22 mouse cellular contexts compared by ENCODE assay signal in the genomic region with DNA sequence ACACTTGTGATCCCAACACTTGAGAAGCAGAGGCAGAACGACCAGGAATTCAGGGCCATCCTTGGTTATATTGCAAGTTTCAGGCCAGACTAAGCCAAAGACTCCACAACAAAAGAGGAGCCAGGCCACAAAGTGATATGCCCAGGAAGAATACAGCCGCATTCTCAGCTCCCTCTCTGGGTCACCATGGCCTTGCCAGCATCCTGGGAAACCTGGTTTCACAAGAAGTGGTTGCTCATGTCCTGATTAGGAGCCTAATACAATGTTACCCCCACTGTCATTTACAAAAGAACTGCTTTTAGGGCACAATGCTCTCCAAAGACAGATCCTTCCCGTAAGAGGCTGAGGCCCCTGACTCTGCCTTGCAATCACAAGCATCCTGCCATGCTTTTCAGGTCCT.
"Had no signal": no experiment of that assay in that cellular context is flagged by ENCODE, and none has a peak within 500 bp of the region (broad histone marks: within the 10 kb centered on the region; RNA-seq: fewer than 3 reads in every experiment).

No protein-coding gene starts in this region.

- H3K4me1 ChIP-seq: heart, embryonic 10.5 days; heart, embryonic 12.5 days; hindbrain, embryonic 10.5 days; hindbrain, embryonic 12.5 days; intestine, embryonic 15.5 days; limb, embryonic 10.5 days; limb, embryonic 12.5 days; liver, embryonic 13.5 days; liver, embryonic 15.5 days had no signal

- H3K36me3 ChIP-seq: heart, embryonic 10.5 days; heart, embryonic 12.5 days; hindbrain, embryonic 10.5 days; hindbrain, embryonic 12.5 days; intestine, embryonic 15.5 days; limb, embryonic 10.5 days; limb, embryonic 12.5 days; liver, embryonic 13.5 days; liver, embryonic 15.5 days had no signal

- H3K27me3 ChIP-seq: heart, embryonic 12.5 days; hindbrain, embryonic 12.5 days; intestine, embryonic 15.5 days; limb, embryonic 12.5 days; liver, embryonic 13.5 days; liver, embryonic 15.5 days had no signal

- DNase-seq: gastrocnemius, adult 2 months; gastrocnemius, postnatal 10 days; gastrocnemius, postnatal 25 days; heart, postnatal 10 days; heart, postnatal 4 days; kidney, adult 18-20 months; kidney, adult 8-10 months; kidney, postnatal 10 days; kidney, postnatal 25 days; kidney, postnatal 4 days; liver; liver, embryonic 13.5 days had no signal

- H3K27ac ChIP-seq: gastrocnemius, adult 2 months; heart, embryonic 10.5 days; hindbrain, embryonic 10.5 days; hindbrain, embryonic 12.5 days; hindbrain, embryonic 14.5 days; intestine, embryonic 15.5 days; left cerebral cortex, adult 2 months; limb, embryonic 10.5 days; limb, embryonic 12.5 days; liver, embryonic 13.5 days; liver, embryonic 15.5 days had no signal

- H3K4me3 ChIP-seq: gastrocnemius, adult 2 months; heart, embryonic 10.5 days; heart, embryonic 12.5 days; hindbrain, embryonic 10.5 days; hindbrain, embryonic 12.5 days; intestine, embryonic 15.5 days; left cerebral cortex, adult 2 months; limb, embryonic 10.5 days; limb, embryonic 12.5 days; liver, embryonic 13.5 days; liver, embryonic 15.5 days had no signal

- H3K9ac ChIP-seq: heart, embryonic 12.5 days; hindbrain, embryonic 12.5 days; hindbrain, embryonic 14.5 days; intestine, embryonic 15.5 days; limb, embryonic 12.5 days; liver, embryonic 13.5 days; liver, embryonic 15.5 days had no signal
